Mouse (Mus musculus) skeletal muscle tissue, postnatal 0 days (tissue): ENCODE data around the gene Por. TPM values are rescaled to one million over a fixed set of nuclear protein-coding genes. Genes with fewer than 3 reads are reported as not detected.

Experiments
- microRNA-seq, 2 experiments: library from miRNA; unstranded; fragments of <30 nt; microRNA quantifications; one replicate each; pipeline ENCODE4; 2016
- polyA plus RNA-seq: library from polyadenylated mRNA; unstranded; fragments of >200 nt; fragmentation: Nextera tagmentation; extraction: Ambion mirVana; gene quantifications from 2 replicates; pipeline ENCODE4 v1.2.1, GENCODE M21; 2015

Por gene
- 28.4 and 50.4 TPM in 2 replicates for polyA plus RNA-seq

DNA sequence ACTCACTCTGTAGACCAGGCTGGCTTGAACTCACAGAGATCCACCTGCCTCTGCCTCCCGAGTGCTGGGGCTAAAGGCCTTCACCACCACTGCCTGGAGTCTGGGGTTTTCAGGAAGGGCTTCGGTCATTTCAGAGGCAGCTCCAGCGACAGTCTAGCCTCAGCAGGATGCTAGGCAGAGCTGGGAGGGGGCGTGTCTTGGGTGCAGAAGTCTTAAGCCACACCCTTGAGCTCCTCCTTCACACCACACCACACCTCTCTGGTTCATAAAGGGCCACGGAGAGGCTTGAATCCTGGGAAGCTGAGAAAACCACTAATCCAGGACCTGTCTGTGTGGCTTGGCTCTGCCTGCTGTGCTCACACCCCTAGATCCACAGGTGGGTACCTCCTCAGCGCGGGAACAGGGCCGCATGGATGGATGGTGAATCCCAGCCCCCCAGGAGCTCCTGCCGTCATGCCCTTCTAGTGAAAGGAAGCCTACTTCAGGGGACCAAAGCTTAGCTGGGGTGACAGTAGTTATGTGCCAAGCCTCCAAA is at the start of gene Por:
Por (plus strand) TSS at position 293 of the 535 bp plus-strand sequence.

GRCm38 (mm10) chr5:135632117-135632796 is 37.6 kb upstream of the Por start, which contains the start of gene Rhbdd2:
Rhbdd2 (plus strand) TSS chr5:135632618.

DNA sequence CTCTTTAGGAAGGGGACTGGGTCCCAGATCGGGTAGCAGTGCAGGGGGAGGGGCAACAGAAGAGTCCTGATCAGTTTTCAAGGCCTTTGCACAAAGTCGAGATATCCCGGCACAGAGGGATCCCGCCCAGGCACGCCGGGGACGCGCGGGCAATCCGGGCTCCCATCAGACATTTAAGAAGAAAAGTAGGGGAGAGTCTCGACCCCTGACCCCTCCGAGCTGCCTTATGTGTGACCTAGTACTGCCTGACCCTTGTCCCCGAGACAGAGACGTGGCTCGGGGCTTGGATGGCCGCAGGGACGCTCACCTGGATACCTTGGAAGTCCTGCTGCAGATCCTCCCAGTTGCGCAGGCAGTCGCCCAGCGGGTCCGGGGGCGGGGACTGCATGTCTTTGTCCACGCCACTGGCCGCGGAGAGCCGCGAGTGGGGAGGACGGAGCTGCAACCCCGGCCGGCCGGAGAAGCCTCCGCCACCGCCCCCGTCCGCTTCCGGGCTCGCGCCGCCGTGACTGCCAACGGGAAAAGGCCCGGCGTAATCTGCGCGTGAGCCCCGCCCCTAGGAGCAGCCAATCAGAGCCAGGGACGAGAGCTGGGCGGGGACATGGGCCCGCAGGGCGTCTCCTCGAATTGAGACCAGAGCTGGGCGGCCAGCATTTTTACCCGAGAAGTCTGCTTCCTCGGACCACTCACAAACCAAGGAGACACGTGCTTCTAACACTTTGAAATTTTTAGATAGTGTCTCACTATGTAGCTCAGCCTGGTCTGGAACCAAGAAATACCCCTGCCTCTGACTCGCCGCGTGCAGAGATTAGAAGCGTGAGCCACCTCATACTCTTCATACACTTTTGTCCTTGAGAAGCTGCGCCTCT is 74.1 kb downstream of the Por start, which contains the start of gene Tmem120a:
Tmem120a (minus strand) TSS at position 708 of the 869 bp plus-strand sequence.

GRCm38 (mm10) chr5:135777796-135778470 is 108.1 kb downstream of the Por start, which contains the start of gene Styxl1:
Styxl1 (minus strand) TSS chr5:135778385.

DNA sequence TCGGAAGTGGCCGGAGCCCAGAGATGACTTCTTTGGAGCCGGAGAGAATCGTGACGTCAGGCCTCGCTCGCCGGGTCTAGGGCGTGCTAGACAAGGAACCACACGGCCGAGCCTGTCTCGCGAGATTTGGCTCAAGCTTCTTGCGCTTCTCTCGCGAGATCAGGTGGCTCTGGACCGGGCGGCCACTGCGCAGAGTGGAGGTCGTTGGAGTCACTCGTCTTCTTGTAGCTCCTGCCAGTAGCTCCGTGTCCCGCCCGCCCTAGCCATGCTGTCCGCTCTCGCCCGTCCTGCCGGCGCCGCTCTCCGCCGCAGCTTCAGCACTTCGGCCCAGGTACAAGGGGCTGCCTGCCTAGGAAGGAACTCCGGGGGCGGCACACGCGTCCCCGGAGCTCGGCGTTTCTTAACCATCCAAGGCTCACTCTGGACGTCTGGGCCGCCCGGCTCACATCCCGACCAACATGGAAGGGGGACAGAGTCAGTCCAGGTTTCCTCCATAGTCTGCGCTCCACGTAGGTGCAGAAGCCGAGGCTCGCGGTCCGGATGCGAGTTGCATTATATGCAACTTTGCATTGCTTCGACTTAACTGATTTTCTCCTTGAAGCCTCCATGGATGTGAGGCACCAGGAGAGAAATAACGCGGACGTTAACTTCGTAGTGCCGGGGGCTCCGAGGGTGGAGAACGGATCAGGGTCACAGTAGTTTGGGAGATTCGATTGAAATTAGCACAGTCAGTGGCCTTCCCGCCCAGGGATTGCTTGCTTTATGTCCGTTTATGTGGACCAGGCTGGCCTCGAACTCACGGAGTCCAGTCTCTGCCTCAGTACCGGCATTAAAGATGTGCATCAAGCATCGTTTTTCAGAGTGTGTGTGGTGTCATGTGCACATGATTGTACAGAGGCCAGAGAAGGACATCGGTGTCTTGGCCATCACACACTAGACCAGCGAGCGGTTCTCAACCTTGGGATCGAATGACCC is 108.9 kb downstream of the Por start, which contains the start of gene Mdh2:
Mdh2 (plus strand) TSS at position 10 of the 975 bp plus-strand sequence.

Small RNA genes lying within 50 kb of the gene (microRNA-seq; reads per million reads assigned to microRNA genes)
- gene Mir7034, result 0 reads per million in 2 experiments

Other genes starting within 250 kb of the Por start
- 19.6 and 24.4 TPM in 2 replicates for gene Hip1, start 124.9 kb upstream of the Por start, polyA plus RNA-seq
- not detected in 2 replicates for gene Ccl26, start 106.5 kb upstream of the Por start, polyA plus RNA-seq
- gene Ccl24, start 97.0 kb upstream of the Por start, polyA plus RNA-seq, result 2.1 and 5.2 TPM in 2 replicates
- 20.3 and 21.2 TPM in 2 replicates for gene Rhbdd2, start 37.4 kb upstream of the Por start, polyA plus RNA-seq
- gene Tmem120a, start 74.4 kb downstream of the Por start, polyA plus RNA-seq, result 28.3 and 105 TPM in 2 replicates
- 0.29 and 0.49 TPM in 2 replicates for gene Styxl1, start 108.4 kb downstream of the Por start, polyA plus RNA-seq
- 1,064 and 1,172 TPM in 2 replicates for gene Mdh2, start 108.4 kb downstream of the Por start, polyA plus RNA-seq
- not detected in 2 replicates for gene Srrm3, start 136.9 kb downstream of the Por start, polyA plus RNA-seq
- gene Hspb1, start 217.9 kb downstream of the Por start, polyA plus RNA-seq, result 1,579 and 2,380 TPM in 2 replicates